Mouse (Mus musculus): Measurements from ENCODE around the gene Krt13.

- TF ChIP-seq CTCF (IDR thresholded peaks at IDR 0.05; ENCODE audit: insufficient read depth, low read length) (no peak), POLR2A (IDR thresholded peaks at IDR 0.05; ENCODE audit: borderline replicate concordance, extremely low read depth, low read depth, low read length) (no peak)
These were observed 15.2 kb upstream of the Krt13 start for GRCm38 (mm10) chr11:100136559-100136958.

Measured in lung, adult 2 months (tissue).